Mouse (Mus musculus): ENCODE measurements around the gene Sh2b3.
A peak's percentile ranks its signal among the peaks of the same experiment; 100 is the strongest.

DNA sequence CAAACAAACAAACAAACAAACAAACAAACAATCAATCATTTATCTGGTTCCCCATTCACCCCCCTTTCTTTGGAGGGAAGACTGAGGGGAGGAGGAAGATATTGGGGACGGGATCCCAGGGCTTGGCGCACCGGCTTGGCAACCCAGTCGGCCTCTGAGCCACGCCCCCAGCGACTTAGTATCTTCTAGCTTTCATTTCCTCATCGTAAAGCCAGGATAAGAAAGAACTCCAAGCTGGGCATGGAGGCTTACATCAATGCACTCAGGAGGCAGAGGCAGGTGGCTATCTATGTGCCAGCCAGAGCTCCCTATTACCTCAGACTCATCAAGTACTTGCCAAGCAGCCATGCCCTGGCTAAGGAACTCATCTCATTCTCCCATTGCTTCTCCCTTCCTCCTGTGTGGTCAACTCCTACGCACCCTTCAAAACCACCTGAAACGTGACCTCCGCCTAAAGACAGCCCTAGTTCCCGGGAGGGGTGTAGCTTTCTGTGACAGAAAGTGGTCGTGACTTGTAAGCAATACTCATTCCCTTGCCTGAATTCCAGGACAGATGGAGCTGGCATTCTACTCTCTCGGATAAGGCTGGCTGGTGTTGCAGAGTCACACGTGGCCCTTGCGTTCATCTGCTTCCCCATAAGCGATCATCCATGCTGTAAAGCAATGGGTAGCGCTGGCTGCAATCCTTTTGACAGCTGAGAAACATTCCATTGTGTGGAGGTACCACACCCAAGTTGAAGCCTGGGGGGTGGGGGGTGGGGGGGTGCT lies 5.9 kb upstream of the Sh2b3 start:
- TF ChIP-seq CTCF (IDR thresholded peaks at IDR 0.05; ENCODE audit: low read depth) (0 out of 2 replicates have a peak, but pooled peaks have one; percentile 3), EP300 (IDR thresholded peaks at IDR 0.05; ENCODE audit: low read depth) (no peak)

All from liver, embryonic 14.5 days (tissue).